Comparison of ENCODE assay signal across 20 mouse cellular contexts in genomic region chr14:24526440-24526839, GRCm38 (mm10). TPM values are rescaled to one million over a fixed set of nuclear protein-coding genes. Genes with fewer than 3 reads are reported as not detected.
DNase-seq lines count a peak whose midpoint lies in the region; ATAC-seq and TF ChIP-seq lines count a peak whose summit lies in the region.
"Had no signal": no experiment of that assay in that cellular context is flagged by ENCODE, and none has a peak within 500 bp of the region (broad histone marks: within the 10 kb centered on the region; RNA-seq: fewer than 3 reads in every experiment).

No protein-coding gene starts in this region.

- H3K4me1 ChIP-seq in forebrain, embryonic 11.5 days (replicated peaks; ENCODE audit: control insufficient read depth, insufficient read depth, low read length): peaks cover 24% of the 10 kb centered on the region
- H3K4me1 ChIP-seq in hindbrain, embryonic 14.5 days (replicated peaks; ENCODE audit: control insufficient read depth, insufficient read depth, low read length): peaks cover 26% of the 10 kb centered on the region
- H3K4me1 ChIP-seq in neural tube, embryonic 15.5 days: peaks cover 35% of the 10 kb centered on the region

- 43% methylated on average over 10 of the region's 10 CpGs for WGBS in forebrain, embryonic 11.5 days
- WGBS in hindbrain, embryonic 14.5 days: 46% methylated on average over 10 of the region's 10 CpGs
- 57% methylated on average over 10 of the region's 10 CpGs for WGBS in neural tube, embryonic 15.5 days

- ATAC-seq in forebrain, embryonic 11.5 days (replicated peaks; ENCODE audit: low FRiP score): no peak; the same call in 1 of the 2 replicates
- no peak for ATAC-seq in hindbrain, embryonic 14.5 days (ENCODE audit: low FRiP score)
- ATAC-seq in neural tube, embryonic 15.5 days (ENCODE audit: low FRiP score): no peak
- ATAC-seq: inflammation-experienced regulatory T-cells, adult 6 months had no signal

- DNase-seq in layer of hippocampus, adult 2 months (ENCODE audit: low spot score in 2 of 2): no peak
- no peak for DNase-seq in layer of hippocampus, adult 8-10 months (ENCODE audit: low spot score in 2 of 2)
- peak; percentile 57 for DNase-seq in forebrain, embryonic 11.5 days (ENCODE audit: low spot score)
- no peak for DNase-seq in hindbrain, embryonic 14.5 days (ENCODE audit: low spot score)
- DNase-seq in cerebellum, postnatal 14 days: no peak
- DNase-seq in embryo, embryonic 11 days: no peak
- DNase-seq: adrenal gland, postnatal 10 days; B cell, adult 2 months; cerebellum, adult 2 months; gastrocnemius, postnatal 10 days; heart, postnatal 10 days; kidney, adult 8-10 months; kidney, postnatal 25 days; lung, postnatal 14 days had no signal

- TF ChIP-seq CTCF in layer of hippocampus, adult 2 months (conservative IDR thresholded peaks at IDR 0.05): no peak

- no peaks in the 10 kb centered on the region for H3K27me3 ChIP-seq in forebrain, embryonic 11.5 days (ENCODE audit: control insufficient read depth, insufficient read depth, low read length)
- no peaks in the 10 kb centered on the region for H3K27me3 ChIP-seq in hindbrain, embryonic 14.5 days (ENCODE audit: control insufficient read depth, insufficient read depth, low read length)
- no peaks in the 10 kb centered on the region for H3K27me3 ChIP-seq in neural tube, embryonic 15.5 days (replicated peaks)
- H3K27me3 ChIP-seq: embryonic facial prominence, embryonic 15.5 days; limb, embryonic 15.5 days; neural tube, embryonic 12.5 days had no signal

- H3K36me3 ChIP-seq in forebrain, embryonic 11.5 days (ENCODE audit: control insufficient read depth, insufficient read depth, low read length): no peaks in the 10 kb centered on the region
- no peaks in the 10 kb centered on the region for H3K36me3 ChIP-seq in hindbrain, embryonic 14.5 days (replicated peaks; ENCODE audit: control insufficient read depth, insufficient read depth)
- H3K36me3 ChIP-seq in neural tube, embryonic 15.5 days: no peaks in the 10 kb centered on the region
- H3K36me3 ChIP-seq: embryonic facial prominence, embryonic 15.5 days; heart, embryonic 10.5 days; limb, embryonic 15.5 days; neural tube, embryonic 12.5 days had no signal

- H3K4me3 ChIP-seq in layer of hippocampus, adult 2 months: no peak overlapping the region
- no peak overlapping the region for H3K4me3 ChIP-seq in forebrain, embryonic 11.5 days (ENCODE audit: low read depth, low read length)
- no peak overlapping the region for H3K4me3 ChIP-seq in hindbrain, embryonic 14.5 days (replicated peaks; ENCODE audit: low read length)
- H3K4me3 ChIP-seq in neural tube, embryonic 15.5 days (replicated peaks): no peak overlapping the region
- H3K4me3 ChIP-seq: embryonic facial prominence, embryonic 15.5 days; heart, embryonic 10.5 days; limb, embryonic 15.5 days; neural tube, embryonic 12.5 days had no signal

- H3K9me3 ChIP-seq in forebrain, embryonic 11.5 days (ENCODE audit: control insufficient read depth, low read length): no peaks in the 10 kb centered on the region
- H3K9me3 ChIP-seq in hindbrain, embryonic 14.5 days (ENCODE audit: control insufficient read depth, low read length): no peaks in the 10 kb centered on the region
- no peaks in the 10 kb centered on the region for H3K9me3 ChIP-seq in neural tube, embryonic 15.5 days (replicated peaks)
- H3K9me3 ChIP-seq: embryonic facial prominence, embryonic 15.5 days; heart, embryonic 10.5 days; limb, embryonic 15.5 days; neural tube, embryonic 12.5 days had no signal

- peak overlapping the region; percentile 75 for H3K27ac ChIP-seq in layer of hippocampus, adult 2 months
- H3K27ac ChIP-seq in forebrain, embryonic 11.5 days (ENCODE audit: low read depth, low read length): peak overlapping the region; percentile 74
- H3K27ac ChIP-seq in hindbrain, embryonic 14.5 days: peak overlapping the region; percentile 66; the same call in 1 of the 2 replicates
- H3K27ac ChIP-seq in neural tube, embryonic 15.5 days (replicated peaks): peak overlapping the region; percentile 42
- H3K27ac ChIP-seq: embryonic facial prominence, embryonic 15.5 days; heart, embryonic 10.5 days; limb, embryonic 15.5 days; neural tube, embryonic 12.5 days had no signal

- no peak overlapping the region for H3K9ac ChIP-seq in forebrain, embryonic 11.5 days (ENCODE audit: low read length)
- H3K9ac ChIP-seq in hindbrain, embryonic 14.5 days: no peak overlapping the region
- no peak overlapping the region for H3K9ac ChIP-seq in neural tube, embryonic 15.5 days (replicated peaks)
- H3K9ac ChIP-seq: embryonic facial prominence, embryonic 15.5 days; limb, embryonic 15.5 days; neural tube, embryonic 12.5 days had no signal

- H3K4me2 ChIP-seq in forebrain, embryonic 11.5 days (ENCODE audit: low read depth, low read length, severe bottlenecking): no peak overlapping the region
- no peak overlapping the region for H3K4me2 ChIP-seq in hindbrain, embryonic 14.5 days (replicated peaks)
- H3K4me2 ChIP-seq in neural tube, embryonic 15.5 days: no peak overlapping the region
- H3K4me2 ChIP-seq: embryonic facial prominence, embryonic 15.5 days; limb, embryonic 15.5 days; neural tube, embryonic 12.5 days had no signal

RNA-seq across cellular contexts. Expression of gene Rps24, which starts 39.5 kb away (rescaled TPM):
- 100 to 1,000 TPM; 789 to 821 TPM for total RNA-seq in layer of hippocampus, adult 2 months (2021)
- 100 to 1,000 TPM; 784 to 930 (median 855) TPM for total RNA-seq in layer of hippocampus, adult 8-10 months (2022)
- 939 and 1,035 TPM in 2 replicates for polyA plus RNA-seq in forebrain, embryonic 11.5 days (2014; fragmentation: Nextera tagmentation; extraction: Ambion mirVana)
- 703 and 824 TPM in 2 replicates for polyA plus RNA-seq in hindbrain, embryonic 14.5 days (2014; fragmentation: Nextera tagmentation; extraction: Ambion mirVana)
- 573 and 590 TPM in 2 replicates for polyA plus RNA-seq in neural tube, embryonic 15.5 days (2015; fragmentation: Nextera tagmentation; extraction: Ambion mirVana)

RNA-seq across cellular contexts. Expression of gene Polr3a, which starts 39.6 kb away (rescaled TPM):
- 10 to 100 TPM; 37.9 to 38.5 TPM for total RNA-seq in layer of hippocampus, adult 2 months (2021)
- total RNA-seq in layer of hippocampus, adult 8-10 months (2022): 10 to 100 TPM; 34.5 to 37.9 (median 37.0) TPM
- 20.1 and 21.1 TPM in 2 replicates for polyA plus RNA-seq in forebrain, embryonic 11.5 days (2014; fragmentation: Nextera tagmentation; extraction: Ambion mirVana)
- 17.7 and 18.6 TPM in 2 replicates for polyA plus RNA-seq in hindbrain, embryonic 14.5 days (2014; fragmentation: Nextera tagmentation; extraction: Ambion mirVana)
- 16.2 and 17.5 TPM in 2 replicates for polyA plus RNA-seq in neural tube, embryonic 15.5 days (2015; fragmentation: Nextera tagmentation; extraction: Ambion mirVana)
